Mouse (Mus musculus): ENCODE results near the gene Senp6.

- no peak for TF ChIP-seq POLR2A (IDR thresholded peaks at IDR 0.05; ENCODE audit: control insufficient read depth, low read depth, low read length)
- no peak for TF ChIP-seq CTCF (IDR thresholded peaks at IDR 0.05; ENCODE audit: control insufficient read depth, insufficient read depth, insufficient replicate concordance, low read depth, low read length)
Measured at GRCm38 (mm10) chr9:80157840-80158465, 91.2 kb downstream of the Senp6 start.

Data from testis, adult 2 months (tissue).